Mouse (Mus musculus): ENCODE measurements at regions not wholly inside any gene's neighbourhood (a gene's known extent, or its start where the extent isn't known, plus 50 kb on each side); places are given as distances from the start of the nearest gene placed in this dataset.

DNA sequence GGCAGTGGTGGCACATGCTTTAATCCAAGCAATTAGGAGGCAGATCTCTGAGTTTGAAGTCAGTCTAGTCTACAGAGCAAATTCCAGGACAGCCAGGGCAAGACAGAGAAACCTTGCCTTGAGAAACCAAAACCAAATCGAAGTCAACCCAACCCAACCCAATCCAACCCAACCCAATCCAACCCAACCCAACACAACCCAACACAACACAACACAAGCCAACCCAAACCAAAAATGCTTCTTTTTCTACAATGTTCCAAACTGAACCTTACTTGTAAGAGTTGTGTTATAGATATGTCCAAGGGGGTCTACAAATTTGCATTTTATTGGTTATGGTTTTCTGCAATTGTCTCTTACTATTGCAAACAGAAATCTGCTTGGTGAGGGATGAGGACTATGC lies 52.8 kb upstream of the Chodl start:
- no peak for DNase-seq

DNA sequence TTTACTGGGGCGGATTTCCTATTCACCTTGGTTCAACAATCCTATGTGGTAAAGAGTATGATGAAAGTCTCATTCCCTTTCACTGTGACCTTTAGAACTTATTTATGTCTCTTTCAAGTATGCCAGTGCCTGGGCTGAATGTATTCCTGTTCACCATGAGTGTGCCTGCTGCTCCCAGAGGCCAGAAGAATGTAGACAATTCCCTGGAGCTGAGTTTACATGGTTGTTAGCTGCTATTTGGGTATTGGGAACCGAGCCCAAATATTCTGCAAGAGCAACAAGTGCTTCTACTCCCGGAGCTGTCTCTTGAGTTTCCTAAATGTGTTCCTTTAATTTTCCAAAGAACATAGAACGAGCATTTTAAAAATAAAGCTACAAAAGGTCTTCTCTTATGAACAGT lies 71.7 kb upstream of the Chodl start:
- DNase-seq, result no peak

DNA sequence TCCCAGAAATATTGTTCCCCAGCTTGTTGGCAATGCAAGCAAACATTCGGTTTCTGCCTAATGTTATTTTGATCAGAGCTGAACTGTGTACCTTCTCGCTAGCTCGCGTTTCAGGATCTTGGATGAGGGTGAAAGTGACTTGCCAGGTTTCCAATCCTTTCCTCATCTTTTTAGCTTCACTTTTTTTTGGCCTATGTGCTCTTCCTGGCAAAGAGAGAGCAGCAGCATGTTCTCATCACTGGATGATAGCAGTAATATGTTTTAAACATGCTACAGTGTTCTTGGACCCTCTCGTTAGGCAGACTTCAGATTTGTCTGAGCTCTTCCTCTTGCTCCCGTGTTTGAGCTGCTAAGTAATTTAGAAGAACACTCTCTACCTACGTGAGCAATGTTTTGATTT lies 99.8 kb upstream of the Chodl start:
- no peak for DNase-seq

DNA sequence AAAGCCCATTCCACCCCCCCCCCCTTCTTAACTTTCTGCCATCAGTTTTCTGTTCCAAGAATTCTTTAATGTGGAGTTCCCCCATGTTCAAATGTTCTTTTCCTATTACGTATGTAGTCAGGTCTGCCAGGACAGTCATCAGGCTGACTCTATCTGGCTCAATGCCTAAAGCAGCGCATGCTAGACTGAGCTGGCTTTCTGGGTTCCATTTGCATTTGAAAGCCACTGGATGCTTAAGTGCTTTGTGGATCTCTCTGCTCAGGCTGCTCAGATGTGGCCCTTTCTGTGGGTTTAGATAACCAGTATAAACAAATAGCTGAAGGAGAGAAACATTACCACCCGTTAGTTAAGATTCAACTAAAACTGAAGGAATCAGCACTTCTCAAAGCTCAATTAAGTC lies 103.0 kb upstream of the Chodl start:
- DNase-seq, result no peak

DNA sequence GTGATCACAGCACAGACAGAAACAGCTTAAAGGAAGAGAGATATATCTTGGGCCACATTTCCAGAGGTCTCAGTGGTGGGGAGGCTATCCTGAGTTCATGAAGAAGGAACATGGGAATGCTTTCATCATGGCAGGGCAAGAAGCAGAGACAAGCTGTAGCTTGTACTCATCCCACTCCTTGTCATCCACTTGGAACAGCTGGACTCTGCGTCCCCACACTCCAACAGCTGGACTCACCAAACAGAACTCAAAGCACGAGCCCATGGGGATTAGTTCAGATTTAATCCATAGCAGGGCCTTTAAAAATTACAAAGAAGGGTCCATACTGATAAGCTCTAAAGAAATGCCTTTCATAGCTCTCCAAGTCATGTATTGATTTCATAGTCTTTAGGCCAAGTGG lies 140.7 kb upstream of the Chodl start:
- DNase-seq, result no peak

DNA sequence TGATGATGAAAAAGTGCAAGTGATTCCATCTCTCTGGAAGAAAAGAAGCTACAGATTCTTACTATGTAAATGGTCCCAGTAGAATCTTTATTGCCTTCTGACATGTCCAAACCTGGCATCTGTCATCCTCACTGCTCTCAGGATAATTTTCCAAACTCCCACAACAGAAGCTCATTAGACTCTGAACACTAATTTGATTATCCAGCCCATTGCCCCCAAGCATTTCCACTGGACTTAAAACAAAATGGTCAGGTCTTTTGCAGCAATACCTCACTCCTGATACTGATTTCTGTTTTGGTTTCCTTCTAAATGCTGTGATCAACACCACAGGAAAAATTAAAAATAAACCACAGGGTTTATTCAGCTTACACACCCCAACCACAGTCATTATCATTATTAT lies 171.5 kb upstream of the Chodl start:
- no peak for DNase-seq

DNA sequence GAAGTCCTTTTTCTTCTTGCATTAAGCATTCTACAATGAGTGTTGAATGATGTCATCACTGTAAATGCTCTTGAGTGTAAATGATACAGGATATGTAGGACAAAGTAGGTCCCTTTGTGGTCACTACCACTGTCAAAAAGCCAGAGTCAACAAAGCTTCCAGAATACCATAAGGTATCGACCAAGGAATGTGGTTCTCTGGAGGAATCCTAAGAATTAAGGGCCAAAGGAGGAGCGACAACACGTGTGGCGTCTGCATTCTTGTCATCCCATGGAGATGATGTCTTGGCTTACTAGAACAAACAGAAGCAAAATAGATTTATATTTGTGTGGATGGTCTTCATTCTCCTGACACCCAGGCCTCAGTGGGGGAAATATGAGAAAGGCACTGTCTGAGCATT lies 161.4 kb upstream of the D16Ertd472e start:
- no peak for DNase-seq

DNA sequence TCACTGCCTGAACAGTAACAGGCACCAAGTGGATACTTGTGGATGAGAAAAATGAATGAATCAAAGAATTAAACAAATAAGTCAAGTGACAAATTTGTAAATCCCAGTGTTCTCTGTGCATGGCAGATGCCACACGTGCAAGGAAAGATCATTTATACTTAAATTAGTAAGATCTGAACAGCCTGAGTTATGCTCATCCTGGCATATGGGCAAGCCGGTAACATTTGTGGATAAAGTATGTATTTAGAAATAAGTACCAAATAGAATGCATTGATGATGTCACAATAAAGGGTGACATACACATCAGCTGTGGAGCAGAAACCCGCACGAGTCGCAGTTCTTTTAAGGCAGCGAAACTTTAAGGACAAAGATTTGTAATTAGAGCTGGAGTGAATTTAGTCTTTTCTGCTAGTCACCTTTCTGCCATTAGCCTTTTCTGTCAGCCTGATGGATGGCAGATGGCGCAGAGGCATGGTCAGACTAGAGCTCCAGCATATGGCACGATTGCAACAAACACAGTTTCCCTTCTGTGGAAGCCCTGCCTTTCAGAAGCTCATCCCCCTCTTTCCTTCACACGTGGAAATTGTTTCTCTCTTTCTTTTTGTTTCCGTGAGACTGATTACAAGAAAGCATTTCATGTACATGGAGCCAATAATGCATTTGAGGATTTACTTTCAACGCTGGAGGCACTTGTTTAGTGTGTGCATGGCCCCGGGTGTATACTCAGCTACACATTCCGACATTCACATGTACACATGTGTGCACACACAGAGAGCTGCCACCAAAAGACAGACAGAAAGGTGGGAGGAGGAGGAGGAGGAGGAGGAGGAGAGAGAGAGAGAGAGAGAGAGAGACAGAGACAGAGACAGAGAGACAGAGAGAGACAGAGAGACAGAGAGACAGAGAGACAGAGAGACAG lies 154.3 kb upstream of the D16Ertd472e start:
- DNase-seq, result no peak

DNA sequence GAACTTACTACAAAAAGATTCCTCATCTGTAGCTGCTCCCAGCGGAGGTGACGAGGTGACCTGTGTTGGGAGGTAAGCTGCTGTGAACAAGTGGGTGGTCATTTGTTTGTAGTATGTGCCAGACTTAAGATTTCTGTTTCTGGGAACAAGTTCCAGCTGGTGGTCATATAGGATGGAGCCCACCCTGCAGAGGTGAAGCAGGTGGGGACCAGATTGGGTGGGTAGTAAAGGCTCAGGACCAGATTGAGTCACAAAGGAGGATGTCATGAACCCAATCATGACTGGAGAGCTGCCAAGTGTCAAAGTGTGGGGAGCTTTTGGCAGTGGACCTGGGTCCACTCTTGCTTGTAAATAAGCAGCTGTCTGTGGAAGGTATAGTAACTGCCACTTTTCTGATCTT lies 149.0 kb upstream of the D16Ertd472e start:
- no peak for DNase-seq

DNA sequence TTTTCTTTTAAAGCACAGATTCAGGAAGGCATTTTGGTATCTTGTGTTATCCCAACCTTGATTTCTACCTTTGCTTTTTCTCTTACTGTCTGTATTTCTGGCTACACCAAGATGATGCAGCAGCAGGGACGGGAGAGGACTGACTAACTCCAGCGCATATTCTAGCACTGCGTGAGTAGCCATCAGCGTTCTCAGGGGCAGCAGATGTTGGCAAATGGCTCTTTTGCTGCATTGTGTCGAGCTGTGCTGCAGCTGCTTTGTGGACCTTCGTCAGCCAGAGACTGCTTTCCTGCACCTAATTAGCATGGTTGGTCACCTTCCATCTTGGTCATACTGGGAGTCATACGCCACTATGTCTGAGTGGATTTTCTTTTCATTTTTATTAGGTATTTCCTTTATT lies 133.4 kb upstream of the D16Ertd472e start:
- DNase-seq, result no peak

DNA sequence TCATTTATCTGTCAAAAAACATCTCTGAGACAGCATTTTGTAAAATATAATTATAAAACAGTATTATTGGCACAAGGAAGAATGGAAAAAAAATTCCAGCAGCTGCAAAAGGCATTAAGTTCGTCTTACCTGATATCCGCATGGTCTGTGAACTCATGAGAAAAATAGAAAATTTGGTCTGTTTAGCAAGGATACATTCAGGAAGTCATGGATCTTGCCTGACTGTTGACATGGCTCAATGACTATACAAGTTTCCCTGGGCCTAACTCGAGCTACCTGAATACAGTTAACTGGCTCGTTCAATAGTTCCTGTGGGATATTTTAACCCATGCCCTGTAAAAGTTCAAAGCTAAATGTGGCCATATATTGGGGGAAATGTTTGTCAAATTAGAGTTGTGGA lies 131.1 kb upstream of the D16Ertd472e start:
- no peak for DNase-seq

DNA sequence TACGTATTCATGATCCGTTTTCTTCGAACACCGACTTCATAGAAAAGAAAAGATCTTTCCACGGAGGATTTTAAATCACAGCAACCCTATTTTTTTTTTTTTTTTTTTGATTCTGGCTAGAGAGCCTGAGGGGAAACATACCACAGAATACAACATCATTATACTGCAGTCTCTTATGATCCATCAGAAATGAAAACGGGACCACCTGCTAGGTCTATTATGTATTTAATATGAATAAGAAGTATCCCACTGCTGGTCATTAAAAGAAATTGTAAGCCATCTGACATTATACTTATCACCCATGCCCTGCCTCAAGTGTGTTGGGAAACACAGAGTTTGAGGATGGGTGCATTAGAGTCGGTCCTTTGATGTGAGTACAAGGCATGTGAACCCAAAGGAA lies 130.7 kb upstream of the D16Ertd472e start:
- DNase-seq, result no peak

DNA sequence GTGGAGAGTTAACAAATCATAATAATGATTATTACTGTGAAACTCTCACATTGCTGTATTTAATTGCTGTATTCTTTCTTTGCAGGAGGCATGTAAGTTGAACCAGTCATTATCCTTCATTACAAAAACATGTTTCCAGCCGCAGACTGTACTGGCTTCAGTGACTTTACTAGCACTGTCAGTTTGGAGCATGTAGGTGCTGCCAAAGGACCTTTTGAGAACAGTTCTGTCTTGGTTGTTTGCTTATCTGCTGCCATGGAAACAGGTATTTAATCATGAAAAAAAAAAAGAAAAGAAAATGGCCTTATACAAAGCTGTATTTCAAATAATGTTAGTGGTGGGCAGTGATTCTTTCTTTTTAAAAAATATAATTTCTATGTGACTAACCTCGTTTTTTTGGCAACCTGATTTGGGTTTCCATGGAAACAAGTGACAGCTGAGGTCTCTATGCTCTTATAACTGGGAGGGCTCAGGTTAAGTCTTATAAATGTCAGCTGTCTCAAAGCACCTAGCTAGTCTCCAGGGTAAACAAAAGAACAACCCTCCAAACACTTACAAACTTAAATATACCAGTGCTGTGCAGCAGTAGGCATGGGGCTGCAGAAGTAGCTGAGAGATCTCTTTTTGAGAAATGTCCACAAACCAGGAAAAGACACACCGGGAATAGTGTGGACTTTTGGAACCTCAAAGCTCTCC lies 121.2 kb upstream of the D16Ertd472e start:
- DNase-seq, result no peak

DNA sequence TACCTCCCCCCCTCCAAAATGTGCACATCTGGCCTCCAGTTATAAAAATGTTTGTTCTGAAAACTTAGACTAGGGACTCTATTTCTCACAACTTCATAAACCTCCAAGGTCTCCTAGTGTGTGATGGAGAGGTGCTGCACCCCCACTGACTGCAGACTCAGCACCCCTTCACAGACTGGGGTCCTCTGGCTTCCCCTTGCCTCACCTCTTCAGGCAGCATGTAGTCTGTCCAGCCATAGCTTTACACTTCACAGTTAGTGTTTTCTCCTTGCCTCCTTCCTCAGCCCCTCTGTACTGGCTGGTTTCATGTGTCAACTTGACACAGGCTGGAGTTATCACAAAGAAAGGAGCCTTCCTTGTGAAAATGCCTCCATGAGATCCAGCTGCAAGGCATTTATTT lies 111.7 kb upstream of the D16Ertd472e start:
- DNase-seq, result no peak

DNA sequence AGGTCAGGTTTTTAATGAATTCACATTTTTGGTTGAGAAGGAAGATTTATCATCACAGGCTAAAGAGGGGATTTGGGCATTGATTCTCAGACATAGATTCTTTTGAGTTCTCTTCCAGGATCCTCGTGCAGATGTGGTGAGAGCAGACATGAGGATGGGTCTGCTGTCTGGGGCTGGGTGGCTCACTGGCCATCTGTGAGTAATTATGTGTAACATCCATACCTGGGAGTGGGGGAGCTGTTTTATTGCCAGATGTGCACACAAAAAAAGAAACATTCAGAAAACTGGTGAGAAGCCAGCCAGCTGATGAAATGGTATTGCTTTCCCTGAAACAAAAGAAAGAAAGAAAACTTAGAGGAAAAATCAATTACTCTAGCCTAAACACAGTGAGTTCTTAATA lies 108.7 kb upstream of the D16Ertd472e start:
- no peak for DNase-seq

DNA sequence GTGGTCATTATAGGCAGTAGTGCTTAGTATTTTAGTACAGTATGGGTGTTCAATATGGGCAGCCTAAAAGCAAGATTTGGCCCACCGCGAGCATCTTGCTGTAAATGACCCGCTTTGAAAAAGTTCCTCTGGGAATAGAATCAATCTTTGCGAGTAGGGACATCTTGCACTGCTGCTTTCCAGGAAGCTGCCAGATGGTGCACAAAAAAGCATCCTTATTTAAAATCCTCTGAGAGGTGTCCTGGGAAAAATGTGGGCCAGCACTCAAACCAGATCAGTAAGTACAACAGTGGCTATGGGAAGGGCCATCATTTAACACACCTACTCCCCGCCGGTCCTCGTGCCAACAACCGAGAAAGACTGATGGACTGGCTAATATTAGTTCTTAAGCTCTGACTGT lies 107.5 kb upstream of the D16Ertd472e start:
- DNase-seq, result no peak

DNA sequence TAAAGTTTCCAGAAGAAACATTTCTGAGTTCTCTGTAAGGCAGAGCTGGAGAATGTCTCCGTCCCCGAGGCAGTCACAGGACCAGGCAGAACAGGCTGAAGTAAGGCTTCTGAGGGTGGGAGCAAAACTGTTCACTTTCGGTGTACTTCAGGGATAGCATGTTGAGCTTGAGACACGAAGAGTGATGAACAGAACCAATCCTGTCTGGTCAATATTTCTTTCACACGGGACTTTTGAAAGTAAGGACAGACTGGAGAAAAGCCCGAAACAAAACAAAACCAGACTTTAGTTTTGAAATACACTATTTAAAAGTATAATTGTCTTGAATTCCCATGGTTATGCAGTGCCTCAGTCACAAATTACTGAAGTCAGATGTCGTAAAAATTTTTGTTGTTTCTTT lies 84.6 kb upstream of the D16Ertd472e start:
- DNase-seq, result no peak

DNA sequence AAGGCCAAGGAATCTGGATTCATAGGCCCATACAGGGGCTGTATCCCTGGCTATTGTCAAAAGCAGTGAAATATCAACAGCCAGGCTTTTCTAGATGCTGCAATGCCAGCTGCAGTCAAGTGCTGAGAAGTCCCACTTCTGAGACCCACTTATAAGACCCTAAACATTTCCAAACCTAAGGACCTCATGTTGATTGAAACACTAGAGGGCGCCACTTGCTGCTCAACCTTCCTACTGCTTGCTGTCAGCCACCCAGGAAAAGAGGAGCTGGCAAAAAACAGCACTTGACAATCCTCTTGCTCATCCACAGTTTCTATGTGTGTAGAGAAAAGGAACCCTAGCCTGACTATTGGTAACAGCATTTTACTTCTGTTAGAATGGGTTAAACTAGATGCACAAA lies 68.2 kb upstream of the D16Ertd472e start:
- no peak for DNase-seq

DNA sequence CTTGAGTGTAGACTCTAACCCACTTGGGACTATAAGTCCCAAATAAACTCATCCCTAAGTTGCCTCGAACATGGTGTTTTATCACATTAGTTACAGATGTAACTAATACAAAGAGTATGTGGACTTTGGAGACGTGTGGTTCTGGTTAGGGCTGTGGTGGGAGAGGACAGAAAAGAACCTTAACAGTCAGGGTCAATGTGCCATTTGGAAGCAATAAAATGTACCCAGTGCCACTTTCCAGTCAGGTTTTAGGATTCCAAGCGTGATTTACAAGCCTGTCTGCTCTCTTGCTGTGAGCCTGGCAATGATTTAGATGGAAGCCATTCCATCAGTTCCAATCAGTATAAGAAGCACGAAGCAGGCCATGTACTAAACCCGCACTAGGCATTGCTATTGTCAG lies 65.2 kb upstream of the D16Ertd472e start:
- no peak for DNase-seq

DNA sequence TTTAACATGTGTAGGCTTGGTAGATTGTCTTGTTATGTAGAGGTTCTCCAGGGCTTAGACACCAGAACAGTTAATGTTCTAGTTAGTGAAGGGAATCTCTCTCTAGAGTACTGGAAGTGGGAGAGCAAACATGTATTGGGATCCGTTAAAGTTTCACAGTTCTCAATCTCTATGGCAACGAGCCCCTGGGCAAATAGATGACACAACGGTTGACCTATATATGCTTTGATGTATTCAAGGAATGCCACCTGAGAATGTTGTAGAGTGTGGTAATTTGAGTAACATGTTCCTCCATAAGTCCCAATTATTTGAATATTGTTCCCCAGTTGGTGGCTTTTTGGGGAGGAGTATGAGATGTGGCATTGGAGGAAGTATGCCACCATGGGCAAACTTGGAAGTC lies 64.7 kb upstream of the D16Ertd472e start:
- no peak for DNase-seq

DNA sequence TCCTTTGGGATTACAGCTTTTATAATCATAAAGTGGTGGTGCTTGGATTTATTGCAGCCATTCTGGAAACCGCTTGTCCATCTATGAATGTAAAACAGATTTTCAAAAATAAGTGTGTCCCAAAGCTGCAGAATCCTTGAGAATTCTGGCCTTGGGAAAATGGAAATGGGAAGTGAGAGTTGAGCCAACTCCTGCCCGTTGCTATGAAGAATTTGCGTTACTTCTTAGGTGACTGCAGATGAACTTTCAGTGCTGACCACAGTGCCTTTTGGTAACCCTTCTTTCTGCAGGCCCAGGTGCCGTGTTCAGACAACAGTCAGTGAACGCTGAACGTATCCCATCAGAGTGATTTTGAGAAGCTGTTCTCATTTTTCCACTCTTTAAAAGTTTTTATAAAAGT lies 60.9 kb upstream of the D16Ertd472e start:
- no peak for DNase-seq

DNA sequence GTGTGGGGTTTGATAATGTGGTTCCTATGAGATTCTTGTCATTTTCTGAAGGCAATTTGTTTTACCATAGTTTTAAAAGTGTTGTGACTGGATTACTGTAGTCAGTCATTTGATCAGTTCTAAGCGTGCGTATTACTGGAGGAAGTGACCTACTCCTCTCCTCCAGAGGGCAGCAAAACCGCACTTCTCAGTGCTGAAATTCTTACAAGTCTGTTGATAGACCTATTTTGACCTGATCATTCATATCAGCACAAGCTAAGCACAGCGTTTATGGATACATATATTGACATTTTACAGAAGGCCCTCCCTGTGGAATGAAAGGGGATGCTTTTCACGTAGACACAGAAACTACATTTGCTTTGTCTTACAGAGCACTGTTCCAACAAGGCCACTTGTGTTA lies 60.5 kb upstream of the D16Ertd472e start:
- peak in 1 of 2 experiments; percentile 8 for DNase-seq

DNA sequence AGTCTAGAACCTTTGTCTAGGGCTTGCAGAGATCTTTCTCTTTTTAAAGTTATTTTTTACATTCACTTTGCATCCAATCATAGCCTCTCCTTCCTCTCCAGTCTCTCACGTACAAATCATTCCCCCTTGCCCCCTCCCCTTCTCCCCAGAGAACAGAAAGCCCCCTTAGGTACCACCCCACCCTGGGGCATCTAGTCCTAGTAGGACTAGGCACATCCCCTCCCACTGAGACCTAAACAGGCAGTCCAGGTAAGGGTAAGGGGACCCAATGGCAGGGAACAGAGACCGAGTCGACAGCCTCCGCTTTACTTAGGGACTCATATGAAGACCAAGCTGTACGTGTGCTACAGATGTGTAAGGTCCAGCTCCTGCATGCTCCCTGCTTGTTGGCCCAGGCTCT lies 59.3 kb upstream of the D16Ertd472e start:
- DNase-seq, result no peak

DNA sequence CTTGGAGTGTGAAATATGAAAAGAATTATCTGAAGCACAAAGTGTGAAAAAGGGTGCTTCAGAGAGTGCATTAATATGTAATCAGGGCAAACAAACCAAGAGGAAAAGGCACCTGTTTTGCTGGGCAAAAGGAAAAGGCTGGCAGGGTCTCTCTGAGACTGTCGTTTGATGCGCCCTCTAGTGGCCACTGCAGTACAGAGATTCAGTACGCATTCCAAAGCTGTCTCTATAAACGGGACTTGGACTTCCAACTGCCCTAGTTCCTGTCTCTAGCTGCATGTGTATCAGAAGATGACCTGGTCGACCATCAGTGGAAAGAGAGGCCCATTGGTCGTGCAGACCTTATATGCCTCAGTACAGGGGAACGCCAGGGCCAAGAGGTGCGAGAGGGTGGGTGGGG lies 58.7 kb upstream of the D16Ertd472e start:
- DNase-seq, result peak; percentile 58 to 64

DNA sequence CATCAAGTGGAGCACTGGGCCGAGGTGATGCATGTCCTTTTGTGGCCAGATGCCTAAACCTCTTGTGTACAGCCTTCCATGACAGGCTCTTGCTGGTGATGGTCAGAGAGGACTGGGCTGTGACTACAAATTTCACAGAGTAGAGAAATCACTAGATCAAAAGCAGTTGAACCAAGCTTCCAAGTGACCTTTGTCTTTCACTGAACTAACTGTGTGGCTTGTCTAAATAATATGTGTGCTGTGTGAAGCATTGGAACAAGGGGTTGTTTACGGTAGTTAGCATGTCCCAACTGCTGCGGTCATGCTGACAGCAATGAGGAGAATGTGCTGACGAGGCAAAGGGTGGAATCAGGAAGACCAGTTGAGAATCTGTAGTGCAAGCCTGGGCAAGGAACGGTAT lies 55.3 kb upstream of the D16Ertd472e start:
- DNase-seq, result no peak

Measured in thymus, postnatal 36 days (tissue).